In the genomic region with DNA sequence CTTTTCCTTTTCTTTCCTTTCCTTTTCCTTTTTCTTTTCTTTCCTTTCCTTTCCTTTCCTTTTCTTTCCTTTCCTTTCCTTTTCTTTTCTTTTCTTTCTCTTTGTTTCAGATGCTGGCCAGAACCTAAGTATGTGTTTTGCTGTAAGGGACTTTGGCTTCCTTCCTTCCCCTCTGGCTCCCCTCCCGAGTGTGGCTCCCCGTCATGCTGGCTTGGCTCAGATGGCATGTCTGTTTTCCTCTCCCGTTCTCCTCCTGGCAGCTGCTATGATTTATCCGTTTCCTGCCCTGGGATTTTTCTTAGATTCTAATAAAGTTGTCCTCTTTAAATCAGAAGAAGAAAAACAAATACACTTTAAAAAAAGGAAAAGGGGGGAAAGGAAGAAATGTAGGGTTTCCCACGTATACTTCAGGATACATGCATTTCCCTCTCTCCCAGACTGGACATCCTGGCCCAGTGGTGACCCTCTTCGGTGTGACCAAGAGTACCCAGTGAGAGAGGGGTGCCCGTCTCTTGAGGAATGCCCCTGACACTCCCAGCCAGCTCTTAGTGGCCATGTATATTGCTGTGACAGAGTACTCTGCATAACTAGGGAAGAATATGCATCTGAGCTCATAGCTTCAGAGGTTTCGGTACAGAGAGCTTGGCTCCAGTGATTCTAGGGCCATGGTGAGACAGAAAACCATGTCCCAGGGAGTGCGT, we compare ENCODE assay signal across 8 mouse cellular contexts.
A peak's percentile ranks its signal among the peaks of the same experiment; 100 is the strongest.
DNase-seq lines count a peak whose midpoint lies in the region; ATAC-seq lines count a peak whose summit lies in the region.

No protein-coding gene starts in this region.

- H3K27ac ChIP-seq in neural tube, embryonic 13.5 days (replicated peaks) = peak overlapping the region; percentile 54; the same call in 1 of the 2 replicates
- H3K27ac ChIP-seq in limb, embryonic 15.5 days = peak overlapping the region; percentile 85

- H3K9me3 ChIP-seq in neural tube, embryonic 13.5 days = no peaks in the 10 kb centered on the region
- no peaks in the 10 kb centered on the region for H3K9me3 ChIP-seq in limb, embryonic 15.5 days

- WGBS in neural tube, embryonic 13.5 days = 65% methylated on average over 9 of the region's 9 CpGs
- WGBS in limb, embryonic 15.5 days = 45% methylated on average over 9 of the region's 9 CpGs

- no peaks in the 10 kb centered on the region for H3K27me3 ChIP-seq in neural tube, embryonic 13.5 days
- no peaks in the 10 kb centered on the region for H3K27me3 ChIP-seq in limb, embryonic 15.5 days

- H3K9ac ChIP-seq in neural tube, embryonic 13.5 days = no peak overlapping the region
- H3K9ac ChIP-seq in limb, embryonic 15.5 days = no peak overlapping the region

- no peaks in the 10 kb centered on the region for H3K36me3 ChIP-seq in neural tube, embryonic 13.5 days
- no peaks in the 10 kb centered on the region; the same call in 1 of the 2 replicates for H3K36me3 ChIP-seq in limb, embryonic 15.5 days

- H3K4me1 ChIP-seq in neural tube, embryonic 13.5 days (replicated peaks) = peaks cover 62% of the 10 kb centered on the region
- peaks cover 64% of the 10 kb centered on the region for H3K4me1 ChIP-seq in limb, embryonic 15.5 days

- no peak overlapping the region for H3K4me3 ChIP-seq in neural tube, embryonic 13.5 days
- no peak overlapping the region for H3K4me3 ChIP-seq in limb, embryonic 15.5 days

- no peak overlapping the region for H3K4me2 ChIP-seq in neural tube, embryonic 13.5 days
- peak overlapping the region; percentile 10; the same call in 1 of the 2 replicates for H3K4me2 ChIP-seq in limb, embryonic 15.5 days

- ATAC-seq in neural tube, embryonic 13.5 days (ENCODE audit: low read depth) = no peak
- no peak for ATAC-seq in limb, embryonic 15.5 days (ENCODE audit: insufficient number of reproducible peaks, low FRiP score, low TSS enrichment, low read depth)
- ATAC-seq in megakaryocyte-erythroid progenitor cell, adult 5-6 weeks (replicated peaks; ENCODE audit: low FRiP score, low TSS enrichment, poor library complexity, severe bottlenecking) = no peak
- ATAC-seq in erythroblast, adult 5-6 weeks (replicated peaks; ENCODE audit: low FRiP score, poor library complexity, severe bottlenecking) = no peak

- no peak for DNase-seq in neural tube, embryonic 10.5 days (ENCODE audit: extremely low spot score, low spot score)
- DNase-seq in cerebellum, adult 18-20 months = peak; percentile 88 to 91
- DNase-seq in heart, adult 11 months = peak; percentile 97
- peak; percentile 64 for DNase-seq in kidney, adult 18-20 months
